ENCODE assay signal across 17 mouse cellular contexts in the genomic region with DNA sequence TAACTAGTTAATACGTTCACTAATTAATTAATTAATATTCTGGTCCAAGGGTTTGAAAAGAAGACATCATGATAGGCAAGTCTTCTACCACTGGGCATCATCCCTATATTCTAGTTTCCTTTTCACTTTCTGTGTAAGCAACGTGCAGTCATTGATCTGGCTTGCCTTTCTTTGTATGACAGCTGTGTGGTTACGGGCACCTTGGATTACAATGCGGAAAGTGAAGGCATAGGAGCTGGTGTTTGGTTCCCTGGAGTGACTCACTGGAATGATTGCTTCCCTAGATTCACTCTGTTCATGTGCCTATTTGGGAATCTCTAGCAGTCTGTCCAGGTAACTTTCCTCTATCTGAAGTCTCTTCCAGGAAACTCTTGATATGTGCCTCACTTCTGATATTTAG.
"Had no signal": no experiment of that assay in that cellular context is flagged by ENCODE, and none has a peak within 500 bp of the region (broad histone marks: within the 10 kb centered on the region; RNA-seq: fewer than 3 reads in every experiment).

No protein-coding gene starts in this region.

- H3K36me3 ChIP-seq: neural tube, embryonic 12.5 days; neural tube, embryonic 13.5 days; neural tube, embryonic 15.5 days; stomach, embryonic 15.5 days had no signal

- H3K4me1 ChIP-seq: neural tube, embryonic 12.5 days; neural tube, embryonic 13.5 days; neural tube, embryonic 15.5 days; stomach, embryonic 15.5 days had no signal

- H3K27ac ChIP-seq: neural tube, embryonic 12.5 days; neural tube, embryonic 13.5 days; neural tube, embryonic 15.5 days; stomach, embryonic 15.5 days; stomach, postnatal 0 days had no signal

- DNase-seq: retina, postnatal 1 day; right cerebral cortex, adult 18-20 months; right cerebral cortex, postnatal 14 days; right cerebral cortex, postnatal 25 days; right cerebral cortex, postnatal 4 days; spleen, adult 18-20 months; thymus, adult 18-20 months; thymus, adult 2 months; thymus, postnatal 14 days; thymus, postnatal 25 days; thymus, postnatal 36 days; thymus, postnatal 4 days had no signal

- H3K4me3 ChIP-seq: neural tube, embryonic 12.5 days; neural tube, embryonic 13.5 days; neural tube, embryonic 15.5 days; stomach, embryonic 15.5 days had no signal

- H3K4me2 ChIP-seq: neural tube, embryonic 12.5 days; neural tube, embryonic 13.5 days; neural tube, embryonic 15.5 days; stomach, embryonic 15.5 days had no signal

- H3K9ac ChIP-seq: neural tube, embryonic 12.5 days; neural tube, embryonic 13.5 days; neural tube, embryonic 15.5 days; stomach, embryonic 15.5 days had no signal

- H3K27me3 ChIP-seq: neural tube, embryonic 12.5 days; neural tube, embryonic 13.5 days; neural tube, embryonic 15.5 days; stomach, embryonic 15.5 days had no signal

- H3K9me3 ChIP-seq: neural tube, embryonic 12.5 days; neural tube, embryonic 13.5 days; neural tube, embryonic 15.5 days; stomach, embryonic 15.5 days had no signal
